Mouse (Mus musculus) neural tube, embryonic 11.5 days (tissue): Measurements from ENCODE around the gene Tmem50a. TPM values are rescaled to one million over a fixed set of nuclear protein-coding genes. Genes with fewer than 3 reads are reported as not detected.

ENCODE experiments used
- ATAC-seq: fragments of 200-750 bp; cut with Nextera tagmentation; 2 replicates; pipeline ENCODE4 v1.8.0; 2017; ENCODE audit warnings: moderate number of reproducible peaks, mild to moderate bottlenecking, moderate TSS enrichment, moderate library complexity; ENCODE audit not compliant: insufficient read depth, low FRiP score, low TSS enrichment
- DNase-seq: peaks from one replicate; pipeline ENCODE4 v3.0.0-alpha.2; 2015; ENCODE audit warnings: low spot score
- H3K27ac ChIP-seq: fragments of 300-500 bp; sonication (generic); 2 replicates; pipeline ENCODE4 v1.5.1; 2014; ENCODE audit warnings: low read depth, mild to moderate bottlenecking, low read length
- H3K27me3 ChIP-seq: fragments of 300-500 bp; sonication (generic); 2 replicates; pipeline ENCODE4 v1.6.1; 2014; ENCODE audit warnings: mild to moderate bottlenecking, low read length, mixed read lengths; ENCODE audit not compliant: control insufficient read depth, insufficient read depth
- H3K36me3 ChIP-seq: fragments of 300-500 bp; sonication (generic); 2 replicates; pipeline ENCODE4 v1.6.1; 2014; ENCODE audit warnings: mild to moderate bottlenecking, low read length, moderate library complexity, mixed read lengths; ENCODE audit not compliant: control insufficient read depth, insufficient read depth
- H3K4me1 ChIP-seq: fragments of 300-500 bp; sonication (generic); 2 replicates; pipeline ENCODE4 v1.6.1; 2014; ENCODE audit warnings: low read length, mixed read lengths; ENCODE audit not compliant: control insufficient read depth, insufficient read depth
- H3K4me2 ChIP-seq: fragments of 300-500 bp; sonication (generic); 2 replicates; pipeline ENCODE4 v1.6.1; 2014; ENCODE audit warnings: low read depth, mild to moderate bottlenecking, moderate library complexity
- H3K4me3 ChIP-seq: fragments of 300-500 bp; sonication (generic); 2 replicates; pipeline ENCODE4 v1.5.1; 2014; ENCODE audit warnings: low read depth, low read length
- H3K9ac ChIP-seq: fragments of 300-500 bp; sonication (generic); 2 replicates; pipeline ENCODE4 v1.6.1; 2014; ENCODE audit warnings: mild to moderate bottlenecking, low read length
- H3K9me3 ChIP-seq: fragments of 300-500 bp; sonication (generic); 2 replicates; pipeline ENCODE4 v1.6.1; 2016; ENCODE audit warnings: low read length; ENCODE audit not compliant: control insufficient read depth
- WGBS: fragments of 180-500 bp; shearing (Covaris S2); extraction: QIAGEN DNeasy Blood & Tissue Kit; methylation state at CpG from one replicate; pipeline ENCODE4 v1.1.7; 2014; 5-methylcytosine and 5-hydroxymethylcytosine counted together
- polyA plus RNA-seq: library from polyadenylated mRNA; unstranded; fragments of >200 nt; fragmentation: Nextera tagmentation; extraction: Ambion mirVana; gene quantifications from 2 replicates; pipeline ENCODE4 v1.2.1, GENCODE M21; 2014

Tmem50a gene
- polyA plus RNA-seq, 1 experiment from 2014 or later = 150 TPM

DNA sequence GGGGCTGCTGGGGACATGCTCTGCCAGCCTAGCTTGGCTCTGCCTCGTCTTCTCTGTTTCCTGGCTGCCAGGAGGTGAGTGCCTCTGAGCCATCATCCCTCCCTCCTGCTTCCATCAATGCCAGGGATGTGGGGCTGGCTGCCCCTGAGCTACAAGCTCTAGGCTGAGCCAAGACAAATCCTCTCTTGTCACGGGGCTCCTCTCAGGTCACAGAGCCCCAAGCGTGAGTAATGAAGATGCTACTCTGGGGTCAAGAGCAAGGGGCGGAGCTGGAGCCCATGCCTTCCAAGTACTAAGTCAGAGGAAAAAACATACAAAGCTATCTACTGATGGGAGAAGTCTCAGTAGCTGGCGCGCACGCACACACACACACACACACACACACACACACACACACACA lies 11.8 kb downstream of the Tmem50a start:
- no peak overlapping the region for H3K27ac ChIP-seq
- ATAC-seq = no peak
- H3K27me3 ChIP-seq = no peaks in the 10 kb centered on the region
- H3K4me1 ChIP-seq = no peaks in the 10 kb centered on the region
- no peak overlapping the region for H3K4me3 ChIP-seq
- 73% methylated on average over 7 of the region's 7 CpGs for WGBS
- no peak overlapping the region for H3K4me2 ChIP-seq
- H3K36me3 ChIP-seq = peaks cover 19% of the 10 kb centered on the region
- H3K9me3 ChIP-seq = no peaks in the 10 kb centered on the region
- H3K9ac ChIP-seq = no peak overlapping the region
- DNase-seq = no peak

DNA sequence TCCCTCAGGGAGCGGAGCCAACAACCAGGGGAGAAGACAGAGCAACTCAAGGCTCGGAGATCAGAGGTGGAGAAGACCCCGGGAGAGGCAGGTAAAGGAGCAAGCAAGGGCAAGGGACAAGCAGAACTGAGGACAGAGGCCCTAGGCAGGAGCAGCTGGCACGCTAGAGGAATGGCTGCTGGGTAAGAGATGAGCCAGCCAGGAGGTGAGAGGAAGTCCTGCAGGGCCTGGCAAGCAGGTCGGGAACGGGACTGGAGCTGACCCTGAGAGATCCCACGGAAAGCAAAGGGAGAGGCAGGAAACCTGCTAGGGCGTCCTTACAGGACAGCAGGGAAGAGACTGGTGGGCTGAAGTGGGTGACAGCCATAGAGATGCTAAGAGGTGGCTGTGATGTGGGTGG lies 13.7 kb downstream of the Tmem50a start:
- Histone ChIP-seq H3K4me1 (no peaks in the 10 kb centered on the region), H3K4me3 (no peak overlapping the region), H3K27ac (no peak overlapping the region), H3K36me3 (peaks cover 25% of the 10 kb centered on the region), H3K9me3 (no peaks in the 10 kb centered on the region), H3K27me3 (no peaks in the 10 kb centered on the region), H3K9ac (no peak overlapping the region), H3K4me2 (no peak overlapping the region)
- 92% methylated on average over 8 of the region's 8 CpGs for WGBS
- ATAC-seq (no peak), DNase-seq (no peak)

DNA sequence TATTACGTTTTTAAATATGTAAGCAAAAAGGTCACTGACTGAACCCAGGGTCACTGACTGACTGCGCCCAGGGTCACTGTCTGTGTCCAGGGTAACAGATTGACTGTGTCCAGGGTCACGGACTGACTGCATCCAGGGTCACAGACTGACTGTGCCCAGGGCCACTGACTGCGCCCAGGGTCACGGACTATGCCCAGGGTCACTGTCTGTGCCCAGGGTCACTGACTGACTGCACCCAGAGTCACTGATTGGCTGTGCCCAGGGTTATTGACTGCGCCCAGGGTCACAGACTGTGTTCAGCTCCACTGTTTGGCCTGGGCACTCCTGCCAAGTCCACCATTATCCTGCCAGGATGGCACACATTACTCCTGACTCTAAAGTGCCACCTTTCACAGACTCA lies 17.6 kb downstream of the Tmem50a start:
- H3K9me3 ChIP-seq = no peaks in the 10 kb centered on the region
- no peak overlapping the region for H3K9ac ChIP-seq
- no peak for ATAC-seq
- H3K4me1 ChIP-seq = no peaks in the 10 kb centered on the region
- H3K4me2 ChIP-seq = no peak overlapping the region
- H3K27ac ChIP-seq = no peak overlapping the region
- H3K27me3 ChIP-seq = no peaks in the 10 kb centered on the region
- peaks cover 15% of the 10 kb centered on the region for H3K36me3 ChIP-seq
- 92% methylated on average over 6 of the region's 6 CpGs for WGBS
- no peak overlapping the region for H3K4me3 ChIP-seq
- no peak for DNase-seq

- no peaks in the 10 kb centered on the region for H3K27me3 ChIP-seq
- H3K4me3 ChIP-seq = no peak overlapping the region
- no peaks in the 10 kb centered on the region for H3K4me1 ChIP-seq
- DNase-seq (no peak), ATAC-seq (no peak)
- peaks cover 4% of the 10 kb centered on the region for H3K36me3 ChIP-seq
- H3K4me2 ChIP-seq = no peak overlapping the region
- no peak overlapping the region for H3K27ac ChIP-seq
- no peak overlapping the region for H3K9ac ChIP-seq
- H3K9me3 ChIP-seq = no peaks in the 10 kb centered on the region
- WGBS = 83% methylated on average over 6 of the region's 6 CpGs
Measured at GRCm38 (mm10) chr4:134892096-134892495, 22.7 kb downstream of the Tmem50a start.

- DNase-seq = no peak
- 91% methylated on average over 4 of the region's 4 CpGs for WGBS
- Histone ChIP-seq H3K27me3 (no peaks in the 10 kb centered on the region), H3K4me3 (no peak overlapping the region), H3K9ac (no peak overlapping the region), H3K4me2 (no peak overlapping the region), H3K4me1 (0 out of 2 replicates have a peak, but pooled peaks cover 4% of the 10 kb centered on the region), H3K9me3 (no peaks in the 10 kb centered on the region), H3K36me3 (no peaks in the 10 kb centered on the region), H3K27ac (no peak overlapping the region)
- ATAC-seq = no peak
Measured at GRCm38 (mm10) chr4:134884364-134884763, 30.5 kb downstream of the Tmem50a start.

DNA sequence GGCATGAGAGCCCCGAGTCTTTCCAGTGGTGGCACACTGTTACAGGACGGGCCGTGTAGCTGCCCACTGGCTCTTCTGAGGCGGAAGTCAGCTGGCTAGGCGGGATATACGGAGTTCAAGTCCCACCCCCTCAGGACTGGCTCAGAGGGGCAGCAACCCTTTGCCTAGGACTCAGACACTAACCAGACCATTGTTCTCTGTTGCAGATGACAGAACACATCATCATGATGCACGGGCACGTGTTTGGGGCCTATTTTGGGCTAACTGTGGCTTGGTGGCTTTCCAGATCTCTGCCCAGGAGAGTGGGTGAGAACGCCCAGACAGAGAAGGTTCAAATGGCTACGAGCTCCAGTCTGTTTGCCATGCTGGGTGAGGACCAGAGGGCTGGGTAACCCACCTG lies 31.0 kb downstream of the Tmem50a start:
- H3K27ac ChIP-seq = no peak overlapping the region
- H3K4me2 ChIP-seq = no peak overlapping the region
- H3K4me1 ChIP-seq = 0 out of 2 replicates have a peak, but pooled peaks cover 5% of the 10 kb centered on the region

DNA sequence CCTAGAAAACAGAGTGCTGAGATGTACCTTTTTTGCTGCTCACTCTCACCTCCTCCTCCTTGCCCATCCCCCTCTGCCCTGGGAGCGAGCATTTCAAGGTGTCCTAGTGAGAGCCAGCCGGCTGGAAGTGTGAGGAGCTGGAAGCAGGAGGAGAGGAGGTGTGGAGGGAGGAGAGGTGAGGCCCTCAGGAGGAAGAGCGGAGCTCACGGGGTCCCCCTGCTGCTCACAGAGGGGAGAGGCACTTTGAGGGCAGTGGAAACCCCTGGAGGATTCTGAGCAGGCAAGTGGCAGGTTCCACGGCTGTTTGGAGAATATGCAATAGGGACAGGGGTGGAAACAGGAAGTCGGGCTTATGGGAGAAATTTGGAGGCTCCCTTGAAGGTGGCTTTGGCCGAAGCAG lies 31.6 kb downstream of the Tmem50a start:
- H3K27ac ChIP-seq = no peak overlapping the region
- peak; percentile 40 for DNase-seq
- no peak overlapping the region for H3K9ac ChIP-seq
- no peak overlapping the region for H3K4me3 ChIP-seq
- 0 out of 2 replicates have a peak, but pooled peaks cover 5% of the 10 kb centered on the region for H3K4me1 ChIP-seq
- no peaks in the 10 kb centered on the region for H3K9me3 ChIP-seq
- H3K4me2 ChIP-seq = no peak overlapping the region
- WGBS = 33% methylated on average over 7 of the region's 7 CpGs
- no peaks in the 10 kb centered on the region for H3K36me3 ChIP-seq
- H3K27me3 ChIP-seq = no peaks in the 10 kb centered on the region
- ATAC-seq = no peak

More for the DNA sequence above, 31.0 kb downstream of the Tmem50a start:
- H3K9ac ChIP-seq = no peak overlapping the region
- DNase-seq = no peak
- H3K27me3 ChIP-seq = no peaks in the 10 kb centered on the region
- 87% methylated on average over 10 of the region's 10 CpGs for WGBS
- no peak overlapping the region for H3K4me3 ChIP-seq
- no peak for ATAC-seq
- no peaks in the 10 kb centered on the region for H3K9me3 ChIP-seq
- H3K36me3 ChIP-seq = no peaks in the 10 kb centered on the region

DNA sequence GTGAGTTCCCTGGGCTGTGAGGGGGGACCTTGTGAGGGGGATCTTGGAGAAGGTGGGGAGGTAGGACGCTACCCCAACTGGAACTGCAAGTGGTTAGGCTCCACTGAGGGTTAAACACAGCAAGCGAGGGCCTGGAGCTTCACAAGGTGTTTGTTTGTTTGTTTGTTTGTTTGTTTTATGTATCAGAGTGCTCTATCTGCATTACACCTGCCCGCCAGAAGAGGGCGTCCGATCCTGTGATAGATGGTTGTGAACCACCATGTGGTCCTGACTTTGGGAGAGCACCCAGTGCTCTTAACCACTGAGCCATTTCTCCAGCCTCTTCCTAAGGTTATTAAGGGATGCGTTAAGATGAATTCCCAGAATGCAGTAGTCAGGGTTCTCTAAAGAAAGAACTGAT lies 34.8 kb downstream of the Tmem50a start:
- H3K27ac ChIP-seq = no peak overlapping the region
- no peak overlapping the region; the same call in 1 of the 2 replicates for H3K4me3 ChIP-seq
- DNase-seq (no peak), ATAC-seq (no peak)
- H3K36me3 ChIP-seq = no peaks in the 10 kb centered on the region
- H3K9me3 ChIP-seq = no peaks in the 10 kb centered on the region
- peak overlapping the region; percentile 26; the same call in 1 of the 2 replicates for H3K9ac ChIP-seq
- WGBS = 38% methylated on average over 6 of the region's 6 CpGs
- H3K4me2 ChIP-seq = peak overlapping the region; percentile 44; the same call in 1 of the 2 replicates
- H3K27me3 ChIP-seq = no peaks in the 10 kb centered on the region
- 0 out of 2 replicates have a peak, but pooled peaks cover 5% of the 10 kb centered on the region for H3K4me1 ChIP-seq

DNA sequence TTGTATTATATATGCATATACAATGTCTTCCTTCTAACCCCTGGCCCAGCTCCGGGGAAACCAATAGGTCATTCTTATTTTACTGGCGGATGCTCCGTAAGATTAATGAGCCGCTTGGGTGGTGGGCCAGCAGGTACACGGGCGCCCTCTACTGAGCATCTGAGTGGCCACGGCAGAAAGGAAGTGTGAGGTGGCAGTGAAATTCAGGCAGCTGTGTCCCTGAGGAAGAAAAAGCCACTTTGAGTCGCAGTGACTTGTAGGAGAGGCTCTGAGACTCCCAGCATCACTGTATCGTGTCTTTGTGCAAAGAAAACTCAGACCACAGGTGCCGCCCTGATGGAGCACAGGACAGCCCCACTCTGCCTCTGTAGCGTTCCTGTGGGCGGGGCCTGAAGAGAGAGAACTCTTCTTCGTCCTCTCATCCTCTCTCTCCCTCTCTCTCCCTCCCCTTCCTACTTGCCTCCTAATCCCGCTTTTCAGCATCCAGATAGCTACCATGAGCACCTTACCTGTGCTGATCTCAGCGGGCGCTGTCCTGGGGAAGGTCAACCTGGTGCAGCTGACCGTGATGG lies 35.3 kb downstream of the Tmem50a start:
- Histone ChIP-seq H3K4me2 (peak overlapping the region; percentile 44), H3K27me3 (no peaks in the 10 kb centered on the region), H3K27ac (no peak overlapping the region), H3K9me3 (no peaks in the 10 kb centered on the region), H3K9ac (peak overlapping the region; percentile 26; the same call in 1 of the 2 replicates), H3K4me1 (0 out of 2 replicates have a peak, but pooled peaks cover 5% of the 10 kb centered on the region), H3K4me3 (peak overlapping the region; percentile 25), H3K36me3 (no peaks in the 10 kb centered on the region)
- 1% methylated on average over 17 of the region's 17 CpGs for WGBS
- DNase-seq = peak; percentile 82
- ATAC-seq = no peak
